Comparison of ENCODE assay signal across 7 mouse cellular contexts in genomic region chr3:89454401-89455177, GRCm38 (mm10). TPM values are rescaled to one million over a fixed set of nuclear protein-coding genes. Genes with fewer than 3 reads are reported as not detected.
A peak's percentile ranks its signal among the peaks of the same experiment; 100 is the strongest.
DNase-seq lines count a peak whose midpoint lies in the region; ATAC-seq and TF ChIP-seq lines count a peak whose summit lies in the region.

Gene Pmvk, plus strand, starts transcription at chr3:89454541.

- H3K4me1 ChIP-seq in lung, postnatal 0 days (ENCODE audit: insufficient read depth, low read depth, low read length) = peaks cover 2% of the 10 kb centered on the region; the same call in 1 of the 2 replicates
- peaks cover 16% of the 10 kb centered on the region for H3K4me1 ChIP-seq in bone marrow macrophage, adult 2 months (ENCODE audit: control insufficient read depth, insufficient read depth, low read length)
- peaks cover 13% of the 10 kb centered on the region for H3K4me1 ChIP-seq in hindbrain, embryonic 15.5 days (replicated peaks)
- peaks cover 11% of the 10 kb centered on the region for H3K4me1 ChIP-seq in liver, postnatal 0 days (ENCODE audit: insufficient read depth)

- H3K9me3 ChIP-seq in lung, postnatal 0 days (ENCODE audit: low read length) = no peaks in the 10 kb centered on the region
- no peaks in the 10 kb centered on the region for H3K9me3 ChIP-seq in hindbrain, embryonic 15.5 days
- no peaks in the 10 kb centered on the region for H3K9me3 ChIP-seq in liver, postnatal 0 days (ENCODE audit: low read length)

- H3K9ac ChIP-seq in lung, postnatal 0 days (replicated peaks; ENCODE audit: low read depth) = no peak within 1 kb of the TSS
- H3K9ac ChIP-seq in hindbrain, embryonic 15.5 days = no peak within 1 kb of the TSS
- H3K9ac ChIP-seq in liver, postnatal 0 days (replicated peaks) = no peak within 1 kb of the TSS

- H3K36me3 ChIP-seq in lung, postnatal 0 days (ENCODE audit: insufficient read depth, low read length) = no peaks in the 10 kb centered on the region
- H3K36me3 ChIP-seq in hindbrain, embryonic 15.5 days = no peaks in the 10 kb centered on the region
- no peaks in the 10 kb centered on the region for H3K36me3 ChIP-seq in liver, postnatal 0 days (replicated peaks; ENCODE audit: insufficient read depth, low read length)

- no peak within 1 kb of the TSS for H3K4me2 ChIP-seq in lung, postnatal 0 days (replicated peaks; ENCODE audit: low read depth, low read length)
- no peak within 1 kb of the TSS for H3K4me2 ChIP-seq in hindbrain, embryonic 15.5 days
- no peak within 1 kb of the TSS for H3K4me2 ChIP-seq in liver, postnatal 0 days (ENCODE audit: low read depth, low read length)

- no peaks in the 10 kb centered on the region for H3K27me3 ChIP-seq in lung, postnatal 0 days (replicated peaks; ENCODE audit: insufficient read depth, low read length)
- H3K27me3 ChIP-seq in hindbrain, embryonic 15.5 days = no peaks in the 10 kb centered on the region
- H3K27me3 ChIP-seq in liver, postnatal 0 days (ENCODE audit: insufficient read depth, low read length) = no peaks in the 10 kb centered on the region

- ATAC-seq in lung, postnatal 0 days = no peak
- ATAC-seq in hindbrain, embryonic 15.5 days (ENCODE audit: low FRiP score, low read depth) = no peak
- no peak for ATAC-seq in liver, postnatal 0 days
- no peak for ATAC-seq in cerebellum, adult (ENCODE audit: insufficient number of reproducible peaks, low FRiP score, low TSS enrichment)

- H3K27ac ChIP-seq in lung, postnatal 0 days (ENCODE audit: low read length) = no peak within 1 kb of the TSS
- H3K27ac ChIP-seq in bone marrow macrophage, adult 2 months (ENCODE audit: insufficient read depth, low read depth, low read length) = no peak within 1 kb of the TSS
- no peak within 1 kb of the TSS for H3K27ac ChIP-seq in hindbrain, embryonic 15.5 days (replicated peaks)
- no peak within 1 kb of the TSS for H3K27ac ChIP-seq in liver, postnatal 0 days (ENCODE audit: low read depth)

- TF ChIP-seq EP300 in lung, postnatal 0 days (IDR thresholded peaks at IDR 0.05) = no peak
- TF ChIP-seq EP300 in liver, postnatal 0 days (IDR thresholded peaks at IDR 0.05; ENCODE audit: low read depth) = no peak

- peak; percentile 49 for DNase-seq in lung, postnatal 0 days (ENCODE audit: low spot score)
- no peak for DNase-seq in lung, postnatal 10 days
- DNase-seq in liver, postnatal 0 days = no peak
- DNase-seq in testis, postnatal 10 days (ENCODE audit: low spot score) = no peak

- WGBS in lung, postnatal 0 days = 43% methylated on average over 10 of the region's 10 CpGs
- 70% methylated on average over 9 of the region's 10 CpGs for WGBS in hindbrain, embryonic 15.5 days
- 58% methylated on average over 10 of the region's 10 CpGs for WGBS in liver, postnatal 0 days (ENCODE audit: insufficient replicate concordance)

- no peak for TF ChIP-seq POLR2A in bone marrow macrophage, adult 2 months (IDR thresholded peaks at IDR 0.05; ENCODE audit: borderline replicate concordance, low read depth, low read length)

- H3K4me3 ChIP-seq in lung, postnatal 0 days (ENCODE audit: low read depth, low read length) = no peak within 1 kb of the TSS
- H3K4me3 ChIP-seq in bone marrow macrophage, adult 2 months (ENCODE audit: insufficient read depth, low read length) = no peak within 1 kb of the TSS
- H3K4me3 ChIP-seq in hindbrain, embryonic 15.5 days = no peak within 1 kb of the TSS
- no peak within 1 kb of the TSS for H3K4me3 ChIP-seq in liver, postnatal 0 days (ENCODE audit: low read depth, low read length)

- no peak for TF ChIP-seq CTCF in lung, postnatal 0 days (IDR thresholded peaks at IDR 0.05)
- no peak for TF ChIP-seq CTCF in bone marrow macrophage, adult 2 months (IDR thresholded peaks at IDR 0.05; ENCODE audit: low read depth, low read length)
- TF ChIP-seq CTCF in liver, postnatal 0 days (IDR thresholded peaks at IDR 0.05; ENCODE audit: low read depth) = no peak

RNA-seq across cellular contexts. Expression of gene Pmvk, which starts in this region (rescaled TPM):
- polyA plus RNA-seq in lung, postnatal 0 days (2015; fragmentation: Nextera tagmentation; extraction: Ambion mirVana) = 53.5 and 96.6 TPM in 2 replicates
- 25.9 and 26.8 TPM in 2 replicates for polyA plus RNA-seq in bone marrow macrophage, adult 2 months (2012; ENCODE audit: insufficient read depth, insufficient read length, missing spikeins)
- 127 and 130 TPM in 2 replicates for polyA plus RNA-seq in hindbrain, embryonic 15.5 days (2015; fragmentation: Nextera tagmentation; extraction: Ambion mirVana)
- 13.4 and 13.8 TPM in 2 replicates for polyA plus RNA-seq in liver, postnatal 0 days (2015; fragmentation: Nextera tagmentation; extraction: Ambion mirVana)
